Comparison of ENCODE assay signal across 9 mouse cellular contexts in the genomic region with DNA sequence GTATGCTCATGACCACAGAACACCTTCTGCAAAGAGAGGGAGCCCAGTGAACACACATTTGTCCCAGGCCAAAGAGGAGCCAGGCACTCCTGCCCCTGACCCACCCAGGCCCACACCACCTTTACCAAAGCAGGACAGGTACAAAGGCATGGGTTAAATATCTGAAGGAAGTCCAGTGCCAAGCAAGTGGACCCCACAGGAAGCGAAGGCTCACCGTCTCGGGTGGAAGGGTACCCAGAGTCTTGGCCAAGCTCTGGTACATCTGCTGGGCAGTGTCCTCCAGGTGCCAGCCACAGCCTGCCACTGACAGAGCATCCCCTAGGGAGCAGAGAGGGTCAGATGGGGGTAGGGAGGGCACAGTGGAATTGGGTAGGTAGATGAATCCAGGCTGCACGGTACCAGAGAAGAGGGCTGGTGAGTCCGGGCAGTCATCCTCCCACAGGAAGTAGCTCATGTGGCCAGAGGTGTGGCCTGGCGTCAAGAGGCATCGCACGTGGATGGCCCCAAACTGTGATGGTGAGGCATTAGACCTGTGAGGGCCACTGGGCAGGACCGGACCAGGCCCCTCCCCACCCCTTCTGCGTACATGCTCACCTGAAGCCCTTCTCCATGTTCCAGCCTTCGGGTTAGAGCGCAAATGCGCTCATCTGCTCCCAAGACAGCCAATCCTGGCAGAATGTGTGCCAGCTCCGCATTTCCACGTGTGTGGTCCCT. TPM values are rescaled to one million over a fixed set of nuclear protein-coding genes. Genes with fewer than 3 reads are reported as not detected.
DNase-seq lines count a peak whose midpoint lies in the region; ATAC-seq and TF ChIP-seq lines count a peak whose summit lies in the region.
"Had no signal": no experiment of that assay in that cellular context is flagged by ENCODE, and none has a peak within 500 bp of the region (broad histone marks: within the 10 kb centered on the region; RNA-seq: fewer than 3 reads in every experiment).

No protein-coding gene starts in this region.

- H3K36me3 ChIP-seq in kidney, postnatal 0 days (ENCODE audit: insufficient read depth, low read length): peaks cover 32% of the 10 kb centered on the region
- H3K36me3 ChIP-seq in embryonic facial prominence, embryonic 15.5 days: peaks cover 53% of the 10 kb centered on the region
- peaks cover 32% of the 10 kb centered on the region for H3K36me3 ChIP-seq in intestine, embryonic 15.5 days
- H3K36me3 ChIP-seq in neural tube, embryonic 13.5 days: peaks cover 70% of the 10 kb centered on the region

- H3K4me3 ChIP-seq in kidney, postnatal 0 days (replicated peaks; ENCODE audit: low read depth, low read length): peak overlapping the region; percentile 63; the same call in 1 of the 2 replicates
- peak overlapping the region; percentile 78 for H3K4me3 ChIP-seq in embryonic facial prominence, embryonic 15.5 days (replicated peaks)
- H3K4me3 ChIP-seq in intestine, embryonic 15.5 days (replicated peaks): peak overlapping the region; percentile 74
- H3K4me3 ChIP-seq in neural tube, embryonic 13.5 days: peak overlapping the region; percentile 68

- ATAC-seq in kidney, postnatal 0 days (replicated peaks; ENCODE audit: low FRiP score, low read depth): no peak
- ATAC-seq in embryonic facial prominence, embryonic 15.5 days (ENCODE audit: insufficient number of reproducible peaks, low FRiP score, low TSS enrichment, low read depth): no peak
- no peak for ATAC-seq in intestine, embryonic 15.5 days
- no peak for ATAC-seq in neural tube, embryonic 13.5 days (ENCODE audit: low read depth)

- no peak overlapping the region for H3K27ac ChIP-seq in kidney, postnatal 0 days
- H3K27ac ChIP-seq in embryonic facial prominence, embryonic 15.5 days (replicated peaks): no peak overlapping the region
- H3K27ac ChIP-seq in intestine, embryonic 15.5 days: no peak overlapping the region
- peak overlapping the region; percentile 89; the same call in 1 of the 2 replicates for H3K27ac ChIP-seq in neural tube, embryonic 13.5 days (replicated peaks)

- H3K4me2 ChIP-seq in kidney, postnatal 0 days (ENCODE audit: low read length): peak overlapping the region; percentile 83
- peak overlapping the region; percentile 69 for H3K4me2 ChIP-seq in embryonic facial prominence, embryonic 15.5 days (replicated peaks)
- H3K4me2 ChIP-seq in intestine, embryonic 15.5 days (replicated peaks): peak overlapping the region; percentile 83
- peak overlapping the region; percentile 95 for H3K4me2 ChIP-seq in neural tube, embryonic 13.5 days

- 67% methylated on average over 15 of the region's 15 CpGs for WGBS in kidney, postnatal 0 days
- 70% methylated on average over 15 of the region's 15 CpGs for WGBS in embryonic facial prominence, embryonic 15.5 days
- 67% methylated on average over 15 of the region's 15 CpGs for WGBS in intestine, embryonic 15.5 days
- 82% methylated on average over 15 of the region's 15 CpGs for WGBS in neural tube, embryonic 13.5 days

- no peaks in the 10 kb centered on the region for H3K27me3 ChIP-seq in kidney, postnatal 0 days (ENCODE audit: insufficient read depth, low read length)
- no peaks in the 10 kb centered on the region for H3K27me3 ChIP-seq in embryonic facial prominence, embryonic 15.5 days
- no peaks in the 10 kb centered on the region for H3K27me3 ChIP-seq in intestine, embryonic 15.5 days (replicated peaks)
- no peaks in the 10 kb centered on the region for H3K27me3 ChIP-seq in neural tube, embryonic 13.5 days

- H3K4me1 ChIP-seq in kidney, postnatal 0 days (replicated peaks; ENCODE audit: insufficient read depth, low read length): peaks cover 10% of the 10 kb centered on the region; the same call in 1 of the 2 replicates
- H3K4me1 ChIP-seq in embryonic facial prominence, embryonic 15.5 days: peaks cover 28% of the 10 kb centered on the region
- H3K4me1 ChIP-seq in intestine, embryonic 15.5 days (replicated peaks): peaks cover 18% of the 10 kb centered on the region
- H3K4me1 ChIP-seq in neural tube, embryonic 13.5 days (replicated peaks): peaks cover 26% of the 10 kb centered on the region

- DNase-seq in kidney, postnatal 0 days (ENCODE audit: low spot score): no peak
- DNase-seq in kidney, postnatal 10 days: no peak
- no peak for DNase-seq in gastrocnemius, adult 8-10 months (ENCODE audit: low spot score in 2 of 2)
- DNase-seq in embryo, embryonic 10 days (ENCODE audit: low spot score): no peak
- DNase-seq in adrenal gland, postnatal 25 days: no peak

- TF ChIP-seq CTCF in kidney, postnatal 0 days (IDR thresholded peaks at IDR 0.05; ENCODE audit: low read depth): no peak

- peak overlapping the region; percentile 59; the same call in 1 of the 2 replicates for H3K9ac ChIP-seq in kidney, postnatal 0 days (ENCODE audit: low read depth, low read length)
- H3K9ac ChIP-seq in embryonic facial prominence, embryonic 15.5 days: peak overlapping the region; percentile 70; the same call in 1 of the 2 replicates
- peak overlapping the region; percentile 69 for H3K9ac ChIP-seq in intestine, embryonic 15.5 days
- peak overlapping the region; percentile 89 for H3K9ac ChIP-seq in neural tube, embryonic 13.5 days

- no peaks in the 10 kb centered on the region for H3K9me3 ChIP-seq in kidney, postnatal 0 days (replicated peaks; ENCODE audit: low read length)
- H3K9me3 ChIP-seq in embryonic facial prominence, embryonic 15.5 days (replicated peaks): no peaks in the 10 kb centered on the region
- H3K9me3 ChIP-seq in intestine, embryonic 15.5 days: no peaks in the 10 kb centered on the region
- H3K9me3 ChIP-seq in neural tube, embryonic 13.5 days: no peaks in the 10 kb centered on the region

RNA-seq across cellular contexts. Expression of gene Haghl, which starts 1.5 kb away (rescaled TPM):
- 79.9 and 80.0 TPM in 2 replicates for polyA plus RNA-seq in kidney, postnatal 0 days (2015; fragmentation: Nextera tagmentation; extraction: Ambion mirVana)
- 62.0 and 67.2 TPM in 2 replicates for polyA plus RNA-seq in embryonic facial prominence, embryonic 15.5 days (2015; fragmentation: Nextera tagmentation; extraction: Ambion mirVana)
- polyA plus RNA-seq in intestine, embryonic 15.5 days (2015; fragmentation: Nextera tagmentation; extraction: Ambion mirVana): 37.9 and 41.5 TPM in 2 replicates
- 101 and 107 TPM in 2 replicates for polyA plus RNA-seq in neural tube, embryonic 13.5 days (2015; fragmentation: Nextera tagmentation; extraction: Ambion mirVana)
- total RNA-seq in gastrocnemius, adult 8-10 months (2022): 10 to 100 TPM in 3 of 4 experiments, 1 to 10 TPM in 1; 9.4 to 12.1 (median 10.1) TPM
- total RNA-seq in adrenal gland, postnatal 25 days (2021): 22.6 and 43.5 TPM in 2 replicates

RNA-seq across cellular contexts. Expression of gene Ccdc78, which starts 2.4 kb away (rescaled TPM):
- 0.13 and 0.17 TPM in 2 replicates for polyA plus RNA-seq in kidney, postnatal 0 days (2015; fragmentation: Nextera tagmentation; extraction: Ambion mirVana)
- polyA plus RNA-seq in embryonic facial prominence, embryonic 15.5 days (2015; fragmentation: Nextera tagmentation; extraction: Ambion mirVana): 2.9 and 4.8 TPM in 2 replicates
- 0.15 and 0.40 TPM in 2 replicates for polyA plus RNA-seq in intestine, embryonic 15.5 days (2015; fragmentation: Nextera tagmentation; extraction: Ambion mirVana)
- polyA plus RNA-seq in neural tube, embryonic 13.5 days (2015; fragmentation: Nextera tagmentation; extraction: Ambion mirVana): 0.33 and 0.39 TPM in 2 replicates
- not detected for total RNA-seq in gastrocnemius, adult 8-10 months (2022)
- total RNA-seq in adrenal gland, postnatal 25 days (2021): not detected in 2 replicates
- total RNA-seq: gastrocnemius, postnatal 4 days had no signal

RNA-seq across cellular contexts. Expression of gene Fam173a, which starts 8.7 kb away (rescaled TPM):
- polyA plus RNA-seq in kidney, postnatal 0 days (2015; fragmentation: Nextera tagmentation; extraction: Ambion mirVana): 112 and 117 TPM in 2 replicates
- polyA plus RNA-seq in embryonic facial prominence, embryonic 15.5 days (2015; fragmentation: Nextera tagmentation; extraction: Ambion mirVana): 95.7 and 99.3 TPM in 2 replicates
- polyA plus RNA-seq in intestine, embryonic 15.5 days (2015; fragmentation: Nextera tagmentation; extraction: Ambion mirVana): 82.5 and 101 TPM in 2 replicates
- 70.5 and 73.6 TPM in 2 replicates for polyA plus RNA-seq in neural tube, embryonic 13.5 days (2015; fragmentation: Nextera tagmentation; extraction: Ambion mirVana)
- 10 to 100 TPM; 46.3 to 53.3 (median 47.6) TPM for total RNA-seq in gastrocnemius, adult 8-10 months (2022)
- 84.7 and 102 TPM in 2 replicates for total RNA-seq in adrenal gland, postnatal 25 days (2021)

RNA-seq across cellular contexts. Expression of gene Narfl, which starts 10.4 kb away (rescaled TPM):
- polyA plus RNA-seq in kidney, postnatal 0 days (2015; fragmentation: Nextera tagmentation; extraction: Ambion mirVana): 34.5 and 35.3 TPM in 2 replicates
- 26.9 and 27.1 TPM in 2 replicates for polyA plus RNA-seq in embryonic facial prominence, embryonic 15.5 days (2015; fragmentation: Nextera tagmentation; extraction: Ambion mirVana)
- polyA plus RNA-seq in intestine, embryonic 15.5 days (2015; fragmentation: Nextera tagmentation; extraction: Ambion mirVana): 29.0 and 31.5 TPM in 2 replicates
- 26.4 and 26.6 TPM in 2 replicates for polyA plus RNA-seq in neural tube, embryonic 13.5 days (2015; fragmentation: Nextera tagmentation; extraction: Ambion mirVana)
- total RNA-seq in gastrocnemius, adult 8-10 months (2022): 10 to 100 TPM; 24.4 to 29.6 (median 26.5) TPM
- total RNA-seq in adrenal gland, postnatal 25 days (2021): 31.6 and 31.8 TPM in 2 replicates

RNA-seq across cellular contexts. Expression of gene AC134908.4, which starts 11.4 kb away (rescaled TPM):
- polyA plus RNA-seq in kidney, postnatal 0 days (2015; fragmentation: Nextera tagmentation; extraction: Ambion mirVana): 0.82 TPM in 1 of 2 replicates, not detected in the other
- not detected in 2 replicates for polyA plus RNA-seq in embryonic facial prominence, embryonic 15.5 days (2015; fragmentation: Nextera tagmentation; extraction: Ambion mirVana)
- not detected in 2 replicates for polyA plus RNA-seq in intestine, embryonic 15.5 days (2015; fragmentation: Nextera tagmentation; extraction: Ambion mirVana)
- polyA plus RNA-seq in neural tube, embryonic 13.5 days (2015; fragmentation: Nextera tagmentation; extraction: Ambion mirVana): 0.66 and 1.9 TPM in 2 replicates
- total RNA-seq in gastrocnemius, adult 8-10 months (2022): 1 to 10 TPM in 1 of 4 experiments, not detected in 3; 1.2 TPM
- total RNA-seq in adrenal gland, postnatal 25 days (2021): not detected in 2 replicates
